Mouse (Mus musculus) CD8-positive naive resting alpha-beta T cell, adult 2 months (primary cell): ENCODE data around the gene Psma5.

ENCODE experiments used
- DNase-seq, 2 experiments: peaks; one replicate each; pipeline ENCODE4 v3.0.0; 2022; ENCODE audit warnings: low read depth in 2 of 2, low spot score in 2 of 2

Gene Psma5

GRCm38 (mm10) chr3:108304747-108305146 lies 48.0 kb downstream of the Psma5 start:
- DNase-seq, result no peak

- no peak for DNase-seq
Observed at GRCm38 (mm10) chr3:108306387-108306786, 49.7 kb downstream of the Psma5 start.

- DNase-seq, result no peak
Observed at GRCm38 (mm10) chr3:108307485-108307884, 50.8 kb downstream of the Psma5 start.

GRCm38 (mm10) chr3:108310921-108311341 lies 54.2 kb downstream of the Psma5 start:
- no peak for DNase-seq

GRCm38 (mm10) chr3:108311688-108312087 lies 55.0 kb downstream of the Psma5 start:
- DNase-seq, result no peak

DNA sequence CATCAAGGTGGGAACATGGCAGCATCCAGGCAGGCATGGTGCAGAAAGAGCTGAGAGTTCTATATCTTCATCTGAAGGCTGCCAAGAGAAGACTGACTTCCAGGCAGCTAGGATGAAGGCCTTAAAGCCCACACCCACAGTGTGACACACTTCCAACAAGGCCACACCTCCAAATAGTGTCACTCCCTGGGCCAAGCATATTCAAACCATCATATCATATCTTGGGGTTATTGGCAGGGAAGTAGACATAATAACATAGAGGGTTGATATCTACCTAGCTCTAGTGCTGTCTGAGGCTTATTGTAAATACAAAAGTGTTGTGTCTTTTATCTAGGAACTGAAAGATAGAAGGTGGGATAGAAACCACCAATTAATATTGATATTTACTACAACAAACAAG lies 55.7 kb downstream of the Psma5 start:
- DNase-seq, result no peak

DNA sequence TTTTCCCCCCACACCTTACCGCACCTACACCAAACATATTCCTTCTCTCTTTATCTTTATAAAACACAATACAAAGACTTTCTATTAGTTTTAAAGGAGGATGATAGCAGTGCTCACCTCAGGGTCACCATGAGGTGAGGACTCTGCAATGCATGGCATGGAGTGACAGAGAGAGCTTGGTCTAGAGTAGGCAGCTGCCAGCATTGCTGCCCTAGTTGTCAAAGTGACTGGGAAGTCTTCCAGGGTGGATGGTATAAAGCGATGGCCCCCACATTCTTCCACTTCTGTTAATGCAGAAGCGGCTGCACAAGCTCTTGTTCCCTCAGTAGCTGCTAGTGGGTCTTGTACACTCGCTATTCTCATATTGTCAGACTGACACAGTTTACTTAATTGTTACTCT lies 56.4 kb downstream of the Psma5 start:
- no peak for DNase-seq

DNA sequence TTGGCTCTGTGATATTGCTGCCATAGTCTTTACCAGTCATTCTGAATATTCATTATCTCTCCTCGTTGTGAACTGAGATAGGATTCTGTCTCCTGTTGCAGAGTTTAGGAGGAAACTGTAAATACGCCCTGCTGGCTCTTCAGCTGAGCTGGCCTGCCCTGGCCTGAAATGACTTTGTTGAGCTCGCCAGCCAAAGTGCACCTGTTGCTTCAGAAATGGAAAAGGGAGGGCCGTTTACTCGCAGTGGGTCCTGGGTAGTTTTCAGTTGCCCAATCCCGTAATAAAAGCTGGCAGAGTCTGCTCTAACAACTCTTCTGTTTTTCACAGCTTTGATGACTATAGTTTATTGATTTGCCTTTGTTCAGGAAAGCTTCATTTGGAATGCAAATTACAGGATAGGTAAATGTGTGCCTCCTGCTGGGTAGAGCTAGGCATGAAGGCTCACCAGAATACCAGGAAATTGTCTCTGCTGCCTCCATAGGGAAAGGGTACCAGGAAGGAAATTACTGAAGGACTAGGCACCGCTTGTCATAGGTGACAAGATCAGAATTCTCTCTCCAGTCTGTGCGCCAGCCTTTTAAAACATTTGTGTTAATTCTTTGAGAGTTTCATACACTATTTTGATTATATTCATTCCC lies 57.4 kb downstream of the Psma5 start:
- DNase-seq, result no peak

DNA sequence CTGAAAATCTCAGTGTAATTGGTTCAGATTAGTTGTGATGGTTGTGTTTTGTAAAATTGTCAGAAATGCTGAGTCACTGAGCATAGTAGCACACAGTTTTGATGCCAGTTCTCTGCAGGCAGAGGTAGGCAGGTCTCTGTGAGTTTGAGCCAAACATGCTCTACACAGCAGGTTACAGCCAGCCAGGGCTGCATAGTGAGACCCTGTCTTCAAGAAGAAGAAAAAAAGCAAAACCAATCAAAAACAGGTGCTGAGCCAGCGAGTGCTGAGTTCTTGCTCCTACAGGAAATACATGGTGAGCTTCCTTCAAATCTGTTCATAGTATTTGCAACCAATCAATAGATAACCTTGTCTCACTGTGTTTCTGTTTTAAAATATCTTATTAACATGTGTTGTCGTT lies 61.8 kb downstream of the Psma5 start:
- DNase-seq, result no peak

DNA sequence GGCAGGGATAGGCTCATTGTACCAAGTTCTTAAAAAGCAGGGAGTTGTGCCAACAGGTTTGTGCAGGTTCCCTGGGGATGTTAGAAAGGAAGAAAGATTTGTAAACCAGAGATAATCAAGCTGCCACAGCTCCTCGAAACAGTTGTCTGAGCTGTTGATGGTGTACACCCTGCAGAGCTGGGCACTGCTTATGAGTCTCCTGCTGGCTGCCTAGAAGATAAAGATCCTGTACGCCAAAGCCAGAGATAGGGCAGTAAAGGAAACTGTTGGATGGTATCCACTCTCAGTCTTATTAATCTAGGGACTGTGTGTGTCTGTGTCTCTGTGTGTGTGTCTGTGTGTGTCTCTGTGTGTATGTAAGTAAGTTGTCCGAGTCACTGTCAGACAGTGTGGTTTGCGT lies 64.9 kb downstream of the Psma5 start:
- no peak for DNase-seq

- no peak for DNase-seq
Observed at GRCm38 (mm10) chr3:108322136-108322535, 65.4 kb downstream of the Psma5 start.

GRCm38 (mm10) chr3:108322962-108323361 lies 66.2 kb downstream of the Psma5 start:
- no peak for DNase-seq

- DNase-seq, result no peak
Observed at GRCm38 (mm10) chr3:108324837-108325236, 68.1 kb downstream of the Psma5 start.

GRCm38 (mm10) chr3:108325521-108325920 lies 68.8 kb downstream of the Psma5 start:
- DNase-seq, result no peak

DNA sequence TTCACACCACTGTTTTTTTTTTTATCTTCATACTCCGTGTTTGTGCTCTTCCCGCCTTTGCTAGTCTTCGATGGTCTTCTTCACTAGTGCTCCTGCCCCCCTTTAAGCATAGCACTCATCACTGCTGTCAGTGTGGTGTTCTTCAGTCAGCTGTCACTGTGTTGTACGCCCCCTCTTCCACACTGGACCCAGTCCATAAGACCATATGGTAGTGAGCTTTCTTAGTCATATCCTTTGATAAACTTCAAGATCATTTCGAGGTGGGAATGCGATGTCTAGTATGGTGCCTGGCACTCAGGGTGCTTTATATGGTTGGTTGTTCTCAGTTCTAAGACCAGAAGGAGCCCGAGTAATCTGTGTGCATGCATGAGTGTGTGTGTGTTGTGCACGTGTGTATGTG lies 70.5 kb downstream of the Psma5 start:
- no peak for DNase-seq

- no peak for DNase-seq
Observed at GRCm38 (mm10) chr3:108327916-108328315, 71.2 kb downstream of the Psma5 start.

DNA sequence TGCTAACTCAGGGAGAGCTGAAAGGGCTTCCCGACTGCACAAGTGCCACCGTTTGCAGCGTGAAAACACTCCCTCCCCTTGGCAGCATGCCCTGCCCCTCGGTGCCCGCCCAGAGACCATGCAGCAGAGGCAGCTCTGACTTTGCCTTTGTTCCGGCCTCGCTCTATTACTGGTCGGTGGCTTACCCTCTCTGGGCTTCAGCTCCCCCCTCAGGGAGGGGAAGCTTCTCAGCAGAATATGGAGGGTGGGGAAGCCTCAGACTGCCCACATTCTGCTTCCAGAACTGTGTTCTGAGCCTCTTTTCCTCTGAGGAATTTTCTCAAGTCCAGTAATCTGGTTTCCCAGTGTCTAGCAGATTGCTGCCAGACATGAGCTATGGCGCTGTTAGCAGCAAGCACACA lies 71.7 kb downstream of the Psma5 start:
- no peak for DNase-seq
